Mouse (Mus musculus) midbrain, embryonic 13.5 days (tissue): Measurements from ENCODE around the gene Ifnb1. TPM values are rescaled to one million over a fixed set of nuclear protein-coding genes. Genes with fewer than 3 reads are reported as not detected.

Experiments
- ATAC-seq: fragments of 200-750 bp; cut with Nextera tagmentation; 2 replicates; pipeline ENCODE4 v1.8.0; 2017; ENCODE audit warnings: mild to moderate bottlenecking, moderate TSS enrichment, moderate library complexity
- H3K27ac ChIP-seq: fragments of 300-500 bp; sonication (generic); 2 replicates; pipeline ENCODE4 v1.5.1; 2015; ENCODE audit warnings: inconsistent platforms, mild to moderate bottlenecking, moderate library complexity
- H3K27me3 ChIP-seq: fragments of 300-500 bp; sonication (generic); 2 replicates; pipeline ENCODE4 v1.6.1; 2015; ENCODE audit warnings: mild to moderate bottlenecking, inconsistent platforms
- H3K36me3 ChIP-seq: fragments of 300-500 bp; sonication (generic); 2 replicates; pipeline ENCODE4 v1.6.1; 2015; ENCODE audit warnings: mild to moderate bottlenecking, inconsistent platforms
- H3K4me1 ChIP-seq: fragments of 300-500 bp; sonication (generic); replicated peaks from 2 replicates; pipeline ENCODE4 v1.6.1; 2015; ENCODE audit warnings: inconsistent platforms
- H3K4me2 ChIP-seq: fragments of 300-500 bp; sonication (generic); replicated peaks from 2 replicates; pipeline ENCODE4 v1.6.1; 2015; ENCODE audit warnings: moderate library complexity, mild to moderate bottlenecking, inconsistent platforms
- H3K4me3 ChIP-seq: fragments of 300-500 bp; sonication (generic); replicated peaks from 2 replicates; pipeline ENCODE4 v1.5.1; 2015; ENCODE audit warnings: mild to moderate bottlenecking, inconsistent platforms
- H3K9ac ChIP-seq: fragments of 300-500 bp; sonication (generic); replicated peaks from 2 replicates; pipeline ENCODE4 v1.6.1; 2015; ENCODE audit warnings: mild to moderate bottlenecking, inconsistent platforms
- H3K9me3 ChIP-seq: fragments of 300-500 bp; sonication (generic); 2 replicates; pipeline ENCODE4 v1.6.1; 2016; ENCODE audit warnings: mild to moderate bottlenecking, inconsistent platforms
- WGBS: fragments of 180-500 bp; shearing (Covaris S2); methylation state at CpG from one replicate; pipeline ENCODE4 v1.1.7; 2015; 5-methylcytosine and 5-hydroxymethylcytosine counted together
- polyA plus RNA-seq: library from polyadenylated mRNA; unstranded; fragments of >200 nt; fragmentation: Nextera tagmentation; extraction: Ambion mirVana; gene quantifications from 2 replicates; pipeline ENCODE4 v1.2.1, GENCODE M21; 2015

Gene Ifnb1
- polyA plus RNA-seq, 1 experiment from 2014 or later = not detected

DNA sequence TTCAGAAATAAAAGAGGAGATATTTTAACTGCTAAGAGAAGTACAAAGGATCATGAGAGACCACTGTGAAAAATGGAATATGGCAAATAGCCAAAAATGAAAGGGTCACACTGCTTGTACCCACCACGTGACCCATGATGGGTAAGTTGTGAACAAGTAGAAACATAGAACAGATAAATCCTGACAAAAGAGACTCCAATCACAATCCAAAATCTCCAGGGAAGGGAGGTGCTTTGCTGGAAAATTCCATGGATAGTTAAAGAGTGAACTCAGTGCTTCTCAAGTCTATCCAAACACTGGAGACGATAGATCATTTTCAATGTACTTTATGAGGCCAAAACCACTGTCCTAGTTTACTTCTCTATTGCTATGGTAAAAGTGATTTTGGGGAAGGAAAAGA, 8.3 kb upstream of the Ifnb1 start:
- WGBS = 91% methylated on average over 2 of the region's 2 CpGs
- ATAC-seq = no peak

GRCm38 (mm10) chr4:88530271-88530670, 7.7 kb upstream of the Ifnb1 start:
- no peak overlapping the region for H3K4me3 ChIP-seq
- H3K4me2 ChIP-seq = no peak overlapping the region
- no peaks in the 10 kb centered on the region for H3K4me1 ChIP-seq
- H3K9me3 ChIP-seq = no peaks in the 10 kb centered on the region
- 66% methylated on average over 4 of the region's 4 CpGs for WGBS
- no peaks in the 10 kb centered on the region for H3K36me3 ChIP-seq
- H3K27me3 ChIP-seq = no peaks in the 10 kb centered on the region
- no peak for ATAC-seq
- no peak overlapping the region for H3K27ac ChIP-seq
- no peak overlapping the region for H3K9ac ChIP-seq

More for the DNA sequence above, 8.3 kb upstream of the Ifnb1 start:
- no peak overlapping the region for H3K9ac ChIP-seq
- no peaks in the 10 kb centered on the region for H3K36me3 ChIP-seq
- no peak overlapping the region for H3K4me2 ChIP-seq
- no peaks in the 10 kb centered on the region for H3K9me3 ChIP-seq
- no peaks in the 10 kb centered on the region for H3K4me1 ChIP-seq
- H3K27ac ChIP-seq = no peak overlapping the region
- H3K27me3 ChIP-seq = no peaks in the 10 kb centered on the region
- no peak overlapping the region for H3K4me3 ChIP-seq

DNA sequence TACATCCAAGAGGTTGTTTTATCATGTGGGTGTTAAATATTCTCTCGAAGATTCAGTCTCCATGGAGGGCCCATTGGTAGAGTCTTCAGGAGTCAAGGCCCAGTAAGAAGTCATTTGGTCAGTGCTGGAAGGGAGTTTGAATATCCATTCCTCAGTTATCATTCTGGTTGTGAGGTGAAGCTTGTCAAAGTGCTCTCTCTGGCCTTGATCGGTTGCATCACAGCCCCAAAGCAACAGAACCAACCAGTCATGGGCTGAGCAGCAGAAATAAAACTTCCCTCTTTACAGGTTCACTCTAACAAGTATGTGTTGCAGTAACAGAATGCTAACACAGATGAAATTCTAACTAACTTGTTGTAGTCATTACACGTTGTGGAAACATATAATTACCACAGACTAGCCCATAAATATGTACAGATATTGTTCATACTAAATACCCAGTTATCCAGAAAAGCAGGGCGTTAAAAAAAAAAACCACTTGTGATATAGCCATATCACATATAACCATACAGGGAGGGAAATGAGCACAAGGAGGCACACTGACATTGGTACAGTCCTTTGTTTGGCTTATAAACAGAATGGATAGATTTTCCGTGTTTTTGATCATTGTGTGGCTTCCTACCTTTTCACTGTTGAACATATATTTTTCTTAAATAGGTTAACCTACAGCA, 3.9 kb upstream of the Ifnb1 start:
- WGBS = 92% methylated on average over 5 of the region's 5 CpGs
- Histone ChIP-seq H3K9ac (no peak overlapping the region), H3K4me3 (no peak overlapping the region), H3K27me3 (no peaks in the 10 kb centered on the region), H3K36me3 (no peaks in the 10 kb centered on the region), H3K4me2 (no peak overlapping the region), H3K27ac (no peak overlapping the region), H3K9me3 (no peaks in the 10 kb centered on the region), H3K4me1 (no peaks in the 10 kb centered on the region)
- no peak for ATAC-seq

DNA sequence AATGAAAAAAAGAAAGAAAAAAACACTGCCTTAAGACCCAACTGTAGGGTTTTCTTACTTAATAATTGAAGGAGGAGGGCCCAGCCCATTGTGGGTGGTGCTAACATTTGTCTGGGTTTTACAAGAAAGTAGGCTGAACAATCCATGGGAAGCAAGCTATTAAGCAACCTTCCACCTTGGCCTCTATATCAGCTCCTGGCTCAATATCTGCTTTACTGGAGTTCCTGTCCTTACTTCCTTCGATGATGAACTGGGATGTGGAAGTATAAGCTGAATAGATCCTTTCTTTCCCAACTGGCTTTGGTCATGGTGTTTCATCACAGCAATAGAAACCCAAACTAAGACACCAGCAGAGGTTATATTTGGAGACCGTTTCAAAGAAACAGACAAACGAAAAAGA, 2.8 kb upstream of the Ifnb1 start:
- Histone ChIP-seq H3K4me3 (no peak overlapping the region), H3K9me3 (no peaks in the 10 kb centered on the region), H3K9ac (no peak overlapping the region), H3K4me1 (no peaks in the 10 kb centered on the region), H3K36me3 (no peaks in the 10 kb centered on the region), H3K4me2 (no peak overlapping the region), H3K27me3 (no peaks in the 10 kb centered on the region), H3K27ac (no peak overlapping the region)
- WGBS = 85% methylated on average over 3 of the region's 3 CpGs
- no peak for ATAC-seq

DNA sequence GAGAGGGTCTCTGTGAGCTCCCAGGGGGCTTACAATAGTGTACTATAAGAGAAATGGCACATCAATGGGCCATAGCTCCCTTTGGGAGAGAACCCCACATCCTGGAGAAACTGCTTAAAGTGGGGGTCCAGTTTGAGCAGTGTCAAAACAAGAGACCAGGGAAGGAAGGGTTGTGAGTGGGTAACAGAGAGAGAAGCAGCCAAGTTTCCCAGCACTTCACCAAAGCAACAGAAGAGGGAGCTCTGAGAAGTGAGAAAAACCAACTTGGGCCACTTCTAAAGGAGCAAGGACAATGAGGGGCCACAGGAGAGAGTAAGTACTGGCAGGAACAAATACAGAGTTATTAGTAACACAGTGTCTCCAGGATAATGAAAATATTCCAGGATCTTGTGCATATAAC, 667 bp upstream of the Ifnb1 start:
- Histone ChIP-seq H3K27ac (no peak overlapping the region), H3K4me2 (no peak overlapping the region), H3K9me3 (no peaks in the 10 kb centered on the region), H3K27me3 (no peaks in the 10 kb centered on the region), H3K36me3 (no peaks in the 10 kb centered on the region), H3K9ac (no peak overlapping the region), H3K4me1 (no peaks in the 10 kb centered on the region), H3K4me3 (no peak overlapping the region)
- no peak for ATAC-seq

- no peak for ATAC-seq
- WGBS = 72% methylated on average over 2 of the region's 2 CpGs
Observed at GRCm38 (mm10) chr4:88517957-88518356, 4.6 kb downstream of the Ifnb1 start.

GRCm38 (mm10) chr4:88515711-88516211, 6.8 kb downstream of the Ifnb1 start:
- ATAC-seq = peak; percentile 53; the same call in 1 of the 2 replicates
- Histone ChIP-seq H3K4me3 (no peak overlapping the region), H3K27ac (no peak overlapping the region), H3K9ac (no peak overlapping the region), H3K36me3 (no peaks in the 10 kb centered on the region), H3K4me2 (no peak overlapping the region), H3K27me3 (no peaks in the 10 kb centered on the region), H3K9me3 (no peaks in the 10 kb centered on the region), H3K4me1 (no peaks in the 10 kb centered on the region)
- 52% methylated on average over 4 of the region's 4 CpGs for WGBS

More at GRCm38 (mm10) chr4:88517957-88518356, 4.6 kb downstream of the Ifnb1 start:
- no peaks in the 10 kb centered on the region for H3K4me1 ChIP-seq
- no peaks in the 10 kb centered on the region for H3K27me3 ChIP-seq
- H3K36me3 ChIP-seq = no peaks in the 10 kb centered on the region
- no peak overlapping the region for H3K9ac ChIP-seq
- H3K4me2 ChIP-seq = no peak overlapping the region
- no peak overlapping the region for H3K27ac ChIP-seq
- no peak overlapping the region for H3K4me3 ChIP-seq
- H3K9me3 ChIP-seq = no peaks in the 10 kb centered on the region

GRCm38 (mm10) chr4:88515250-88515649, 7.3 kb downstream of the Ifnb1 start:
- Histone ChIP-seq H3K27me3 (no peaks in the 10 kb centered on the region), H3K9ac (no peak overlapping the region), H3K4me1 (no peaks in the 10 kb centered on the region), H3K4me3 (no peak overlapping the region), H3K4me2 (no peak overlapping the region), H3K36me3 (no peaks in the 10 kb centered on the region), H3K27ac (no peak overlapping the region), H3K9me3 (no peaks in the 10 kb centered on the region)
- ATAC-seq = no peak
- 59% methylated on average over 2 of the region's 2 CpGs for WGBS

GRCm38 (mm10) chr4:88514403-88514802, 8.2 kb downstream of the Ifnb1 start:
- no peak overlapping the region for H3K4me3 ChIP-seq
- H3K9ac ChIP-seq = no peak overlapping the region
- H3K4me2 ChIP-seq = no peak overlapping the region
- no peaks in the 10 kb centered on the region for H3K4me1 ChIP-seq
- H3K27ac ChIP-seq = no peak overlapping the region
- H3K9me3 ChIP-seq = no peaks in the 10 kb centered on the region
- 48% methylated on average over 4 of the region's 4 CpGs for WGBS
- no peaks in the 10 kb centered on the region for H3K27me3 ChIP-seq
- H3K36me3 ChIP-seq = no peaks in the 10 kb centered on the region
- no peak for ATAC-seq

DNA sequence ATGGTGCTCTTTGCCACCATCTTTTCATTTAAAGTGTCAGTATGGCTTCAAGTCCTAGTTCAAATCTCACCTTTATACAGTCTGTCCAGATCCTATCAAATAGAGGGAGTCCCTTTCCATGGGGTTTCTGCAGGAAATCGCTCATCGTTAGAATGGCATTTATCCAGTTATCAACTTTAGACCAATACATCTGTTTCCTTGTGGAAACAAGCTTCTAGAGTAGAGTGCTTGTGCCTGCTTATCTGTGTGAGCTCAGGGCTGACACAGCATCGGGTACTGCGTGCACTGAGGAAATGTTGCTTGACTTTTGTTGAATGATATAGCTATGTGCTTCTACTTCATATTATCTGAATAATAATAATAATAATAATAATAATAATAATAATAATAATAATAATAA, 8.8 kb downstream of the Ifnb1 start:
- WGBS = 98% methylated on average over 4 of the region's 4 CpGs
- H3K36me3 ChIP-seq = no peaks in the 10 kb centered on the region
- no peak overlapping the region for H3K27ac ChIP-seq
- H3K4me2 ChIP-seq = no peak overlapping the region
- H3K27me3 ChIP-seq = no peaks in the 10 kb centered on the region
- H3K4me1 ChIP-seq = no peaks in the 10 kb centered on the region
- H3K9me3 ChIP-seq = no peaks in the 10 kb centered on the region
- ATAC-seq = no peak
- no peak overlapping the region for H3K9ac ChIP-seq
- H3K4me3 ChIP-seq = no peak overlapping the region

- Histone ChIP-seq H3K9ac (no peak overlapping the region), H3K4me1 (no peaks in the 10 kb centered on the region), H3K36me3 (no peaks in the 10 kb centered on the region), H3K27me3 (no peaks in the 10 kb centered on the region), H3K4me3 (no peak overlapping the region), H3K9me3 (no peaks in the 10 kb centered on the region), H3K27ac (no peak overlapping the region), H3K4me2 (no peak overlapping the region)
- ATAC-seq = no peak
- 71% methylated on average over 4 of the region's 4 CpGs for WGBS
Observed at GRCm38 (mm10) chr4:88503753-88504152, 18.8 kb downstream of the Ifnb1 start.

DNA sequence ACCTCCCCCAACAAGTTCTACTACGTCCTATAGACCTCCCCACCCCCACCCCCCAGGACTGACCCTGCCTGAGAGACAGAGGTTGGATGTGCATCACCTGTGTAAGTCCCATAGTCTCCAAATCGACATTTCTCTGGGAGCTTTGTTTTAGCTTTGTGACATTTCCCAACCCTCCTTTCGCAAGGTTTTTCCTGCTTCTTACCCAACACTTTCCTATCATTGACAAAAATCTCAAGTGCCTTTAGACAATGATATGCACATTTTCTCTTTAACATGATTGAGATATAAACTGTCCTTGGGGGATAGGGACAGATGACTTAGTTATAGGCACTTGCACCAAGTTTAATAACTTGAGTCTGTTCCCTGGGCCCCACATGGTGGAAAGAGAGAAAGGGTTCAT, 21.3 kb downstream of the Ifnb1 start:
- H3K4me3 ChIP-seq = no peak overlapping the region
- no peak for ATAC-seq
- no peak overlapping the region for H3K27ac ChIP-seq
- H3K27me3 ChIP-seq = no peaks in the 10 kb centered on the region
- WGBS = 89% methylated on average over 3 of the region's 3 CpGs
- no peak overlapping the region for H3K4me2 ChIP-seq
- H3K4me1 ChIP-seq = no peaks in the 10 kb centered on the region
- H3K9me3 ChIP-seq = no peaks in the 10 kb centered on the region
- no peak overlapping the region for H3K9ac ChIP-seq
- H3K36me3 ChIP-seq = no peaks in the 10 kb centered on the region
